Mouse (Mus musculus) gastrocnemius, postnatal 10 days (tissue): ENCODE results near the gene Kdm4a. TPM values are rescaled to one million over a fixed set of nuclear protein-coding genes. Genes with fewer than 3 reads are reported as not detected.

Experiments
- DNase-seq: peaks from one replicate; pipeline ENCODE4 v3.0.0; 2021; ENCODE audit warnings: mixed read lengths
- total RNA-seq, 2 experiments: library from RNA; stranded (reverse); gene quantifications; 2 replicates each; pipeline ENCODE4 v1.2.3; 2021

Gene Kdm4a
- total RNA-seq, 2 experiments from 2014 or later: 26.4 to 28.0 TPM

DNA sequence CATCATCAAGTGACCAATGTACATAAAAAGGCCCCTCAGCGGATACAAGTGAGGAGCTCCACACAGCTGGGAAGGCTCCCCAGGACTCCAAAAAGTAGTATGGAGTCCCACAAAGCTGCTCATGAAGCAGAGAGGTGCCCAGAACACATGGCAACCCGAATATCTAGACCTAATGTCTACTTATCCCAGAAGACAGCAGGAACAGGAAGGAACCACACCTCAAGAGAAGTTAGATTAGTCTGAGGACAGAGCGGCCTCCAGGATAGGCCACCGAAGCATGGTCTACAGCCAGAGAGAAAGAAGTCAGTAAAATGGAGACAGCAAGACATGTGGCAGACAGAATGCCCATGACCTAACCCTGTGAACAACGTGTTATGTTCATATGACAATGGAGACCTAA is 25.0 kb downstream of the Kdm4a start:
- no peak for DNase-seq

DNA sequence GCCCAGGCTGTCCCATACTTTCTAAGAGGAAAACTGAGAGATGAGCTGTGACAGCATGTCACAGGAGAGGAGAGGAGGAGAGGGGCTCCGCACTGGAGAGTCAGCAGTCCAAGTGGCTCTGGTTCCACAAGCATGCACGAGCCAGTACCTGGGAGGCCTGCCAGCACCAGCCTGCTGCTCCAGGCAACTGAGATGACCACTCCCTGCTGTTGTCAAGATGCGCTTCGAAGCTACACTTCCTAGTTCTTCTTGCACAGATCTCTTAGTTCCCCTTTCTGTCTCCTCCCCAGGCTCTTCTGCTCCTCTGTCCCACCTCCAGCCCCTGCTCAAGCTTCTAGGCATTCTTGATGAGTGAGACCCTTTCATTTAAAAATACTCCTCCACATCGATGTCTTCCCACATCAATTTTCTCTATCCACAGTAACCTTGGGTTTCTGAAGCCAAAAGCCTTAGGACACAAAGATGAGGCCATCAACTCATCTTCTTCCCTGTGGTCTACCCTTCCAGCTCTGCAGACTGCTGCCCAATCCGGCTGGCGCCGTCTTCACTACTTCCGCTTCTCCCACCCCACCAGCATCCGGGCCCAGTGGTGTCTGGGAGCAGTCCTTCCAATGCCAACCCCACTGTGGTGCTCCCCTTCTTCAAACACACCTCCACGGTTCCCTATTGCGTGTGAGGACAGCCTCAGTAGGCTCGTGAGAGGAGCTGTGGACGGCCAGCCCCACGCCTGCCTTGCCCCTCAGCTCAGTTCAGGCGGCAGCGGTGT is 27.6 kb downstream of the Kdm4a start:
- peak; percentile 71 for DNase-seq

DNA sequence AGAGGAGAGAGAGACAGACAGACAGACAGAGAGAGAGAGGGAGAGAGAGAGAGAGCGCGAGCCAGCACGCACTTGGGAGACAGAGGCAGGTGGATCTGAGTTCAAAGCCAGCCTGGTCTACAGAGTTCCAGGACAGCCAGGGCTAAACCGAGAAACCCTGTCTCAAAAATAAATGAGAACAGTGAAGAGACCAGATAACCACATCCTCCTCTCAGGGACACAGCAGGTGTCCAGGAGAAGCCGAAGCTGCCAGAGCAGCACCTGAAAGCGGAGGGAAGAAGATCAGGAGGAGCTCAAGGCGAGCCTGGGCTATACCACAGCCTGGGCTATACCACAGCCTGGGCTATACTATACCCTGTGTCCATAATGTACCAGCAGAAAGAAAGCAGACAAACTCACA is 29.0 kb downstream of the Kdm4a start:
- no peak for DNase-seq

DNA sequence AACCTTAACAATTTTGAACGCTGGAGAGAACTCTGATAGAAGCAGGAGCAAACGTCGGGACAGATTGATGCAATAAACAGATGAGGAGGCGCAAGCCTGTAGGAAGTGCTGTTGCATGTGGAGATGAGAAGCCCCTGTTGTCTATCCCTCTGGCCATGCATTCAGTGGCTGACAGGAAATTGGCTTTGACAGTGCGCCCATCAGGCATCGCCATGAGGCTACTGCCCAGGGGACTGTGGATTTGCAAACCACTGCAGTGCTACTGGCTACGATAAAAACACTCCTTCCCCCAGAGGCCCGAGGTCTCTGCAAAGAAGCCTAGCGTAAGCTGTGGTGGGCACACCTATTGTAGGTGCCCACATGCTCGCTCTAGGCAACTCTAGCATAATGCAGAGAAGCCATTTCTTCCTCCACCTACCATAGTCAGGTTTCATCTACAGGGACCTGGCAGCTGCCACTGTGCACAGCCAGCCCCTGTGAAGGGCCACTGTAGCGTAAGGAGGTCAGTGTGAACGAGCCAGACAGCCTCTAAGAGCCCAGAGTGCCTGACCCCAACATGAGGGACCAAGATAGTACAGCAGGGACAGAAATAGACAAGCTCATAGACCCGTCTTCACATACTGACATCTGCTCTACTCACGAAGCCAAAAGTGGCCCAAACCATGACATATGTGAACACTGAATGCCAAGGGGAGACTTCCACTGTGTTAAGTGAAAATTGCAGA is 29.7 kb downstream of the Kdm4a start:
- no peak for DNase-seq

DNA sequence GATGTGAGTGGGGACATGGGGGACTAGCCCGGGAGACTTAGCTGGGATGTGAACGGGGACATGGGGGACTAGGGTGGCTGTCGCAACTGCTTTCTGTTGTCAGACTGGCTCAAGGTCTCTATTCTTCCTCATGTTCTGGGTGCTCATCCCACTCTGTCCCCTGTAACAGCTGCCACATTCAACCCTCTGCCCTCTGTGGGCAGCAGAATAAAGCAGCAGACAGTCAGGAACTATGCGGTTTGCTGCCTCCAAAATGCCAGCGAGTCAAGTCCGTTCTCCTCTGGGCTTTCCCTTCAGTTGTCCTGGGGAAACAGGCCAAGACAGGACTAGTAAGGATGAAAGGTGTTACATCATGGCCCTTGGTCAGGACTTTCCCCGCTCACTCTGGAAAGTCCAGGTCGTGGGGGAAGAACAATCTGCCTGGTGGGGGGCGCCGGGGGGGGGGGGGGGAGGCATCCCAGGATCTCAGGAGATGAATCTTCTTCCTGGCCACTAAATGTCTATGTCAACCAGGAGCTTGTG is 30.7 kb downstream of the Kdm4a start:
- no peak for DNase-seq

DNA sequence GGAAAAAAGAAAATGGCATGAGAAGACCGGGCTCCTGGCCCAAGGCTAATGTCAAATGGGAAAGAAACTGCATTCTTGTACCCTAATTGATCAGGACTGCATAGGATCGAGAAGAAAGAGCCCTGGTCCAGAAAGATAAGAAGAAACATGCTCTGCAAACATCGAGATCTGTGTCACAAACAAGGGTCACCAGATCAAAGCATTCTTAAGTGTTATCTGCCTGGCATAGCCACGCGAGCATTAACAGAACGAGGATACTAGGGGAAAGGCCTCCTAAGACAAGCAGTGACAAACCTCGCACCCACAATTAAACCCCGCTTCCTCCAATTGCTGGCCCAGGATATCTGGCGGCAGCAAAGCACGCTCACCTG is 31.5 kb downstream of the Kdm4a start:
- DNase-seq: no peak

DNA sequence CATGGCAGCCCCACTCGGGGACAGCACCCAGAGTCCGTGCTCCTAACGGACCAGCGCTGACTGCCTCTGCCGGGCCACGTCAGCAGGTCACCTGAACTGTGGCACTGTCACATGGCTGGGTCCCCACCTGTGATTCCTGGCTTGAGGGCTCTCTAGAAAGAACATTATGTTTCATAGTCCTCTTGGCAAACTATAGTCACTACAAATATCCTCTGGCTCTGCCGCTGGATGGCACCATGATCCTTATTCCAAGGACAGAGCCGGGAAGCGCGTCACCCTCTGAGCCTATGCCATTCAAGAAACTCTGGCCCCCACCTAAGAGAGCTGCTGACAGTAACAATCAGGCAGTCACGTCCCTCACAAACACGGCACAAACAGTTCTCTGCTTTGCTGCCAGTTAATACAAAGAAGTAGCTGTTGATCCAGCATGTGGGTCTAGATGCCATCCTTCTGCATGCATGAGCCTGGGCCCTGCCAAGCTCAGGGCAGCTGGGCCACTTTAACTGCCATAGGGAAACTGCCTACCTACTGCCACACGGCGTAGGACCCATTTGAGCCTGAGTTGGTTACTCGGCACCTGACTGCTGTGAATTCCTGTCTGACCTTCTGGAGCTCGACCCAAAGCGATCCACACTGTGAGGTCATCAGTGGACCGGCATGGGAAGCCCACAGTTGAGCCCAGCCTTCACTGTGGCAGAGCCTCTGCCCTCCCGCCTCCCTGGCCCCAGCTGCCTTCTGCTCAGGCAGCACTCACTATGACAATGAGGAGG is 32.1 kb downstream of the Kdm4a start:
- DNase-seq: peak; percentile 22

DNA sequence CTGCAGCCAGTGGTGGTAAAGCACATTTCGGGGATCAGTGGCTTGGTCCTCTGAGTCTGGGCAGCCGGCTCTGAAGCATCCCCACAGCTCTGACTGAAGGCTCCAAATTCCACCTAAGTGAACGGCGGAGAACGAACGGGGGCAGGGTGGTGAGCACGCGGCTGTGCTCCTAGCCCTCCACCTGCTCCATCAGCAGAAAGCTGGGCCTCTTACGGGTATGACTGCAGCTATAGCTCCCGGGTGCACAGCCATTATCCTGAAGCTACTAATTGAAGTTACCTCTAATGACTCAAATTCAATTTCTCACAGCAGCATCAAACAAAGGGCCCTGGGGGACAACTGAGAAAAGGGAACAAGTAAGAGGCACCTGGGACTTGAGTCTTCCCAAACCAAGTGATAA is 32.8 kb downstream of the Kdm4a start:
- no peak for DNase-seq

DNA sequence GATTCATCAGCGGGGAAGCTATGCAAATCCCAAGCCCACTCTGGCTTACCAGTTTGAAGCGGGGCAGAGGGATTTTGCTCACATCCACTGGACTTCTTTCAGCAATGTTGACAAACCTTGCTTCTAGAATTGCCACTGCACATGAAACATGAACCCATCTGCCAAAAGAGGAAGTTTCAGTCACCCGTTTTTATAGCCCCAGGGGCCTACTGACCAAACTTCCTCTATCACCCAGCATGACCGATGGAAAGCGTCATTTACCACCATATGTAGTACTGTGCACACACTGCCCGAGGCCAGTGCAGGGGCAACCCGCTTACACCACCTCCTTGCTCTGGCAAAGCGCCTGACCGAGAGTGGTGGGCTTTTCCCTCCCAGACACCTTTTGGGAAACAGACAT is 35.5 kb downstream of the Kdm4a start:
- DNase-seq: no peak

DNA sequence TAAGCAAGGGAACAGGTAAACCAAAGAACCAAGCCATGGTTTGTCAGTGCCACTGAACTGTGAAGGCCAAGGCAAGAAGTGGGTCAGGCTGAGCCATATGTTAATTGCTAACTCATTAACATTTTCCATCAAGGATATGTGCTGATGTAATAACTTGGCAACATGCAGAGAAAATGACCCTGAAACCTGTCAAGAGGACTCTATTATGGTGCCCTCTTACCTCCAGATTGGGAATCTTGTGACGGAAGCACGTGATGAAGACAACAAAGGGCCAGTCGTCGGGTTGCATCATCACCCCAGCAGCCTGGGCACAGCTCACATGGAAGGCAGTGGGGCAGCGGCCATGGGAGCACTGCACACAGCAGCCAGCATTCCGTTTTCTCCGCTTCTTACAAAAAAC is 36.2 kb downstream of the Kdm4a start:
- no peak for DNase-seq

DNA sequence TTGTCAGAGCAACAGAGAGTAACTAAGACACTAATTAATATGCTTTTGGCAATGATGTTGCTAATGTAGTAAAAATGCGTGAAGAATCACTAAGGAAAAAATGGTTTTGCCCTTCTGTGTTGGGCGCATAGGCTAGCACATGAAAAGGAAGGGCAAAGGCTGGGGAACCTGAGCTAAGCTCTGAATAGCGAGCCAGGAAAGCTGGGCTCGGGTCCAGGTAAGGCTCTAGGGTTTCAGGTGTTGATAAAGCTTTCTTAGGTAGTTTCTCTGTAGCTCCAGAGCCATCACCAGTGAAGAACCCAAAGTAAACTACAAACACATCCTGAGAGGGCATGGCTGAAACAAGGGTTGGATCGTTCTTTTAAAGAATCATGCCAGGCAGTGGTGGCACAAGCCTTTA is 38.3 kb downstream of the Kdm4a start:
- peak; percentile 50 for DNase-seq

DNA sequence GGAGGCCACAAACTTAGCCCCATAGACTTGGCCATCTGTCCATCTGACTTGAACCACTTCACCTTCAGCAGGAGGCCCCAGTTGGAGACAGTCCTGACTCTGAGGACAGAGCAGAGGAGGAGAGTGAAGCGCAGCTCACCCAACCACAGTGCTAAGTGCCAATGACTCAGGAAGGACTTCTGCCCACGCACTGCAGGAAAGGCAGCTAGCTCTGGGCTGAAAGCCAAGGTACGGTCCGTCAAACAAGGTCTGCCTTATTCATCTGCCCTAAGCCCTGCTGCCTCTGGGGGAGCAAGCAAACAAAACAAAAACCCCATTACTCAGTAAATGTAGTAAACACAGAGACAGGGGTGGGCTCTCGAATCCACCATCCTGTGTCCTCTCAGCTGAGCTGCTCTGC is 41.0 kb downstream of the Kdm4a start:
- peak; percentile 40 for DNase-seq

DNA sequence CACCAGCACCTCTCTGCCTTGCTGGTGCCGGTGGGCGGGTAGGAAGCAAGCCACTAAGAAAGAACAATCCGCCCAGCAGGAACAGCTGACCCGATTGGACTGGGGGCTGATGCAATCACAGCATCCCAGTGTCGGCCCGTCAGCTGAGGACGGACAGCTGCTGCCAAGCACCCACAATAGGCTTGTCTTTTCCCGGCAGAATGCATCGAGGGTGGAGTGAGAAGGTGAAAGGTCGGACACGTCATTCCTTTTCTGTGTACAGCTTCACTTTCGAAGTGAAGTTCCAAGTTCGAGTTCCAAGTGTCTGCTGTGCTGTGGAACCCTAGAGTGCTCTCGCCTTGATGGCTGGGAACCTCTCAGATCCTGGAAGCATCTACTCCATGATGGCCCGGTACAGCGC is 42.0 kb downstream of the Kdm4a start:
- DNase-seq: no peak

DNA sequence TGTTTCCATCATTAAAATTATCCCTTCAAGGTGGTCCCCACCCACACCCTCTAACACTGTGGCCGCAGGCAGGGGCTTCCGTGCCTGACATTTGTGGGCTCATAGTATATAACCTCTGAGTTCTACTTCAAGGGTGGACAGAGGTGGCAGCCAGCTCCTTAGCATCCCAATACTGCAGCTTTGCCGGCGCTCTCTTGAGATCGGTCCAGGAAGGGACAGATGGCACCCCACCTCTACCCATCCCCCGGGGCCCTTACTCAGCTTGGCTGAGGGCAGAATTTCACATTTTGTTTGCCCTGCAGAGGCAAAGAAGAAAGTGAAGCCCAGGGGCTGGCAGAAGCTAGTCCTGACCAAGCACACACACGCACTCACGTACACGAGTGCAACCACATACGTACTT is 42.5 kb downstream of the Kdm4a start:
- no peak for DNase-seq

DNA sequence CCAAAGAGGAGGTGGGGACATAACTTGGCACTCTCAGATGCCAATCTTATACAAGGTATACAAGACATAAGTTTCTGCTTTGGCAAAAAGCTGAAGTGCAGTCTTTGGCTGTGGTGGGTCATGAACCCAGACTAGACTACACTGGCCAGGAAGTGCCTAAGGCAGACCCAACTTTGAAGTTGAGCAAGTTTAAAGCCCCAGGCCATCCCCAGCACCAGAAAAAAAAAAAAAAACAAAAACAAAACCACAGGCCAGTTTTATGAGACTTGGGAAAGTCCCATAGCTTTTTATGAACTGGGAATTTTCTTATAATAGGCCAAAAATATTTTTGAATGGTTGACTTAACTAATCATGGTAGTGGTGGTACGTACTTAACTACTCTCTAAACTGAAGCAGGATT is 44.4 kb downstream of the Kdm4a start:
- no peak for DNase-seq

DNA sequence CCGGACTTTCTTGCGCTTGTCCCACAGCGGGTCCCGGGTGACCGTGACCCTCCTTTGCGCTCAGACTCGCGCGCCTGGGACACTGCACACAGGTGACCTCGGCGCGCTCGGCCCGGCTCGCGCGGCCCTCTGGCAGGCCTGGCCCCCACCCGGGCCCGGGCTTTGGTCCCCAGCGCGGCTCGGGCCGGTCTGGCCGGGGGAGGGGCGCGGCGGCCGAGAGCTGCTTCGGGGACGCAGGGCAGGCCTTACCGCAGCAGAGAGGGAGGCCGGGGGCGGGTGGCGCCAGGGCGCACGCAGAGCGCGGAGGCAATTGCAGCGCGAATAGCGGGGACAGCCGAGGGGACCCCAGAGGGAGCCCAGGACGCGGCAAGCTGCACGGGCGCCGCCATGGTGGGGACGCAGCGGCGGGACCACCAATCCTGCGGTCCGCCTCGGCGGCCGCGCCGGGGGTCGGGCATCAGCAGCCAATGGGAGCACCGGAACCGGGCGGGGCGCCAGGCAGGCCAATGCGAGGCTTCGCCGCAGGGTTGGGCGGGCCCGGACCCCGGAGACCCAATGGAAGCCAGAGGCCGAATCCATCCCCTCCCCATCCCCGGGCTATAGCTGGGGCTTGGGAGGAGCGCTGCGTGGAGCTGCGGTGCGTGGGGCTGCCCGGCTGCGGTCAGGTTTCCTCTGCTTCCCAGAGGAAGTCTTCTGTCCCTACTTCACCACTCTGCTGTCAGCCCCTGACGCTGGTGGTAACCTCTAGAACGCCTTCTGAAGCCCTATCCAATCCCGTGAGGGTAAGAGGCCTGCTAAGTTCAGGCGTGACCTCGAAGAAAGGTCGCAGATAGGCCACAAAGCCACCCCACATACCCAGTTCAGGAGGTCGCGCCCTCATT is 45.1 kb downstream of the Kdm4a start, which contains the start of gene St3gal3:
St3gal3 (minus strand) TSS at position 430 of the 881 bp plus-strand sequence.
- peak; percentile 100 for DNase-seq

DNA sequence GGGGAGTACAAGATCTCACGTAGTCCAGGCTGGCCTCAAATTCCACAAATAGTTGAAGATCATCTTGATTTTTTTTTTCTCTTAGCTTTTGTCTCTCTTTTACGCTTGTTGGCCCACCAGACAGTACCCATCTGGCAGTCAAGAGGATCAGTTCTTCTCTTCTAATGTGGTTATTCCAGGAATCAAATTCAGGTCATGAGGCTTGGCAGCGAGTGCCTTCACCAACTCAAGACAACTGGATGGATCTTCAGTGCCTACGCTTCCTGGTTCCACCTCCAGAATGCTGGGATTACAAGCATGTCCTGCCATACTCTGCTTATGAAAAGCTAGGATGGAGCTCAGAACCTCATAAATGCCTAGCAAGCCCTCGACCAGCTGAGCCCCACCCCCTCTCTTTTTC is 48.5 kb downstream of the Kdm4a start:
- no peak for DNase-seq

DNA sequence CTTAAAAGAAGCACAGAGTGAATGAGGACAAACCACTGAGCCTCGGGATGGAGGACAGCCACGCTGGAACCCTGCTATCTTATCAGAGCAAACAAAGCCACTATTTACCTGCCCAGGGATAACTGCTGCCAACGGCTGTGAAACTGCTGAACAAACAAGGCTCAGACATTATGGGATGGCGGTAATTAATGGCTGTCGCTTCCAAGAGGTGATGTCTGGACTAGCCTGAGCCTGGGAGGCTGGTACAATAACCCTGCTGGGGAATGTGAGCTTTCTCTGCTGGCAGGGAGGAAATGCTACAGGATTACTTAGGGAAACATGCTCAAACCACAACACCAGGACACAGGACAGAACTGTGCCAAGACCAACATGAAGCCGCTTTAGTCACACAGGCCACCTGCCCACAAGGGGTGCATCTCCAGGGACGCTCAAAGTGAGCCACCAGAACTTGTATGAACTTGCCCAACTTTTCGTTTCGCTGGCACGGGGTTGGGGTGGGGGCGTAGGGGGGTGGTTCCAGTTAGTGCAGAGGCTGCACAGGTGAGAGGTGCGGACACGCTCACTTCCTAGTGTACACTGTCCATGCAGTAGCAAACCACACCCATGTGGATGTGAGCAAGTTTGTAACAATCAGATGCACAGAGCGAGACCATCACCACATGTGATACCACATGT is 56.7 kb downstream of the Kdm4a start:
- DNase-seq: no peak

DNA sequence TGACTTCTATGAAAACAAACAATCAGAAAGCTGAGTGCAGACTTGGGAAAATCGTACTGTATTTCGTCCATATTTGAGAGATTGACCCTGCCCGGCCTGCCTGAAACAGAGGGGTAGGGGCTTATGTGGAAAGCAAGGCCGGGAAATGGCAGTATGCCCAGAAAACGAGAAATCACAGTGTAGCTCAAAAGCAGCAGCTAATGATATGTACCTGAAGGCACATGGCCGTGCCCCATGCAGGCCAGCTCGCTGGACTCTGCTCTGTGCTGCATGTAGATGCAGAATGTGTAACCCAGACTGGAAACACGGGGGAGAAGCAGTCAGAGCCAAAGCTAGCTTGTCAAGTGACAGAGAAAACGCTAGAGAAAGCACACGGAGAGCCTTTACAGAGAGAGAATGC is 57.8 kb downstream of the Kdm4a start:
- DNase-seq: no peak

DNA sequence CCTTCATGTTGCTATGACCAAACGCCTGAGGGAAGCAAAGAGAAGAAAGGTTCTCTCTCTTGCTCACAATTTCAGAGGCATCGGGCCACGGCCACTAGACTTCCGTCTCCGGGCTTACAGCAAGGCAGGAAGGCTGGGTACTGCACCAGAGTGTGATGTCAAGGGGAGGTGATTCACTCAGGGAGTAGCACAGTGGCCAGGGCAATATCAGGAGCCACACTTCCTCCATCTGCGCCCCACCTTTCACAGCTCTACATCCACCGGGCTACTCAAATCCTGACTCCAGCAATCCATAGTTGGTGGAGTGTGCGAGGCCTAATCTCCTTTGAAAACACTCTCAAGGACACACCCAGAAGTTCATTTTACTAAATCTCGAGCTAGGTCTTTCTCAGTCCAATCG is 62.3 kb downstream of the Kdm4a start:
- DNase-seq: no peak

DNA sequence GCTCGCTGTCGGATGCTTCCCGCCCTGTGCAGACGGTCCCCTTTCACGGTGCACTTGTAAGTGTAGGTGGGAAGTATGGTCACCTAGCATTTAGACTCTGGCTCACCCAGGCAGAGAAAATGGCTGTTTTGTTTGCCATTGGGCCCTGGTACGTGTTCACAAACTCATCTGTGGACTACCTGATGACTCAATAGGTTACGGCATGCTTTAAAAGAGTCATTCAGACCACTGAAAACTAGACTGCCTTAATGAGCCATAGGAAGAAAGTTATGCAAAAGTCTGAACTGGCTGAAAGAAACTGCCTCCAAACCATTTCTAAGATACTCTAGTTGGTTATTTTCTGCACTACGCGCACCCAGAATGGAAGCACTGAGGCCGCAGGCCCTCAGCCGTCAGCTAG is 63.7 kb downstream of the Kdm4a start:
- DNase-seq: no peak
